Mouse (Mus musculus) embryo, embryonic 10.5 days (tissue): ENCODE data around the gene Brsk1.

Source experiments
- DNase-seq: peaks from one replicate; pipeline ENCODE4 v3.0.0-alpha.2; 2015; ENCODE audit warnings: low spot score

Gene Brsk1

DNA sequence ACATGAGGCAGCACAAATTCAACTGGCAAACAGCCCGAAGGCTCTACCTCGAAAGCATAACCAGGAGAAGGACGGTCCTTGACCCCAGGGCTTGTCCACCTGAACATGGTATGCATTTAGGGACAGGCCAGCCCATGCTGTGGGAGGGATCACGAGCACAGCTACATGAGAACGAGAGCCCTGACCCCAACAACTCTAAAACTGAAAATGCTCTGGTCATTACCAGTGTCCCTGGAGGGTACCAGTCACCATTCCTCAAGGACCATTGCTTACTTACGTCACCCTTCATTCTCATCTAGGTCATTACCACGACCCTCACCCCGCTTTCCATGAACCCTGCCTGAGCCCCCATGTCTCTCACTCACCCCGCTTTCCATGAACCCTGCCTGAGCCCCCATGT, 21.2 kb upstream of the Brsk1 start:
- no peak for DNase-seq

DNA sequence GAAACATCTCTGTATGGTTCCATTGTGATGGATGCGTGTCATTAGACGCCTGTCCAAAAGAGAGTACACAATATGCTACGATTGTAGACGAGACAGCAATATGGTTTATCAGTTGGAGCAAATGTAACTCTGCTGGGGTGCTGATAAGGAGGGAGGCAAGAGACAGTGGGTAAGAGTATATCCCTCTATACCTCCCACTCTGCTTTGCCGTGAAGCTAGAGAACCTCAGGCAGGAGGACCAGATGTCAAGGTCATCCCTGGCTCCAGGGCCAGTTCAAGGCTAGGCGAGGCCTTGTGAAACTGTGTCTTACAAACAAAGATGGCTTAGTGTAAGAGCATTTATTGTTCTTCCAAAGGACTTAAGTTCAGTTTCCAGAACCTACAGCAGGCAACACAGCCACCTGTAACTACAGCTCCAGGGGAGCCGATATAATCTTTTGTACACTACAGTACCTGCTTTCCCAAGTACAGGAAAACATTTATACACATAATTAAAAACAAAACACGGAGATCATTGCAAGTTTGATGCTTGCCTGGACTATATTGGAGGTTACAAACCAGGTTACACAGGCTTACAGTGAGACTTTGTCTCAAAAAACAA, 19.6 kb upstream of the Brsk1 start:
- no peak for DNase-seq

DNA sequence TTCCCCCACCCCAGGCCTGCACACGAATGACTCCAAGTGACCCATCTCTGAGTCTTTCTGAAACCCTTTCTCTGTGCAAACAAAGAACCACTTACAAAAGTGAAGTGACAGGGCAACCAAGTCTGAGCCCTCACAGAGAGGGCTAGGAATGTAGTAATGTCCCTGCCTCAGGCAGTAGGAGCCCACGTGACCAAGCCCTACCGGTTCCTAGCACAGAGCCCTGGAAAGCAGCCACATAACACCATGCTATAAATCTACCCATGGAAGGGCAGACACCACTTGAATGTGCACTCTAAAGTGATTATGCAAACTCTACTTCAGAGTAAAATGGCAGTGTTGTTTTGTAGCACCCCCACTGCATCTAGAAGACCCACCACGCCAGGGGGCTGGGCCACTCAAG, 18.4 kb upstream of the Brsk1 start:
- DNase-seq: peak; percentile 27

DNA sequence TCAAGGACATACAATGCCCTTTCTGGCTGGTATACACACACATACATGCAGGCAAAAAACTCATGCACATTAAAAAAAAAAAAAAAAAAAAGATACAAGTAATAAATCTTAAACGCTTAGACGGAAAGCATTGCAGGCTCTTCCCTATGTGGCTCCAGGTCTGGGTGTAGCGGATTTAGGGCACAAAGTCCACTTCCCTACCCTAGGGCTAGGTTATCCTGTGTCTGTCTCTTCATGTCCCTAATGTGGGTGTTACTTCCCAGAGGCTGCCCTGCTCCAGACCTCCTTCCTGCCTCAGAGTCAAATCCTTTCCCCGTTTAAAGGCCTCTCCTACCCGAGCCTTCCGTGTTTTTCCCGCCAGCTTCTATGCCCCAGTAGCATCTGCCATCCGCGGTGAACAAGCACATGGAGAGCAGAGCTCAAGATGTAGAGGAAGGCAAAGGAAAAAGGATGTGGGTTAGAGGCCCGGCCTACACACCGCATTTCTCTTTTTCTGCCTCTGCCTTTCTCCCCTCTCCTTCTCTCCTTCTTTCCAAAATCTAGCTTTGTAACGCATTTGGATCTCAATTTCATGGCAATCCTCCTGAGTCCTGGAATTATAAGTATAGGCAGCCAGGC, 16.2 kb upstream of the Brsk1 start:
- no peak for DNase-seq

DNA sequence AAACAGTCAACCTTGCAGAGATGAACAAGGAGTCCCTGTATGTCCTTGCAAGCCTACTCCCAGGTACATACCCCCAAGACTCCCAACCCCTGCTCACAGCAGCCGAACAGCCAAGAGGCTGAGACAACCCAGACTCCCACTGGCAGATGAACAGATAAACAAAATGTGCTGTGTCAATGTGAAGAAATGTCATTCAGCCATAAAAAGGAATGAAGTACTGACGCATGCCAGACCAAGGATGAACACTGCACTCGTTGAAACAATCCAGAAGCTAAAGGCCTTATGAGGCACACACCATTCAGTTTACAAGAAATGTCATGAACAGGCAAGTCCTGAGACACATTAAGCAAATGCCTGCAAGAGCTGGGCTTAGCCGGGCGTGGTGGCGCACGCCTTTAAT, 15.2 kb upstream of the Brsk1 start:
- no peak for DNase-seq

DNA sequence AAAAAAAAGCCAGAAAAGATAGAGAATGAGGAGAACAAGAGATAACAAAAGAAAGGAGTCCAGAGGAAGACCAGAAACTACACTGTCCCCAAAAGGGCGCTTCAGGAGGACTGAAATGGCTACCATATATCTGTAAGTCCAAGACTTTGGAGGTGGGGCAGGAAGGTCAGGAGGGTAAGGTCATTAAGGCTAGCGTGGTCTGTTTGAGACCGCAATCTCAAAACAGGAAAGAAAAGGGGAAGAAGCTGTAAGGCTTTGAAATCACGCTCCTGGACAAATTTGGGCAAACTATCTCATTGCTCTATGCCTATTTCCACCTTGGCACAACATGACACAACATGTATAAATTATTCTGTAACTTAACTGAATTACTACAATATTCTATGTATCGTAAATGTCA, 7.1 kb upstream of the Brsk1 start:
- DNase-seq: no peak

DNA sequence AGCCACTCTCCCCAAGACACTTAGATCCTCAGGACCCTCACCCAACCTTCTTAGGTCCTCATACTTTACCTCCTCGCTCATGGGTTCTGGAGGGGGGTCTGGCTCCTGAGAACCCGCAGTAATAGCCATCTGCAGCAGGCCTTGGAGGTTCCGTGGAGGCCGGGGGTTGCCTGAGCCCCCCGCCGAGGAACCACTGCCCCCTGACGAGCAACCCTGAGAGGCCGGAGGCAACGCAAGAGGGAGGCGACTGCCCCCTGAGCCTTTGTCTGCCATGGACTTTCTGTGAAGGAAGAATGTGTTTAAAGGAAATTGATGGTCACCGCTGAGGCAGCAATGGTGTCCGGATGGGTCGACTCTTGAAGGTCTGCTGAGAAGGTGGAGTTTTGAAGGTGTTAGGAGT, 6.2 kb upstream of the Brsk1 start:
- no peak for DNase-seq

DNA sequence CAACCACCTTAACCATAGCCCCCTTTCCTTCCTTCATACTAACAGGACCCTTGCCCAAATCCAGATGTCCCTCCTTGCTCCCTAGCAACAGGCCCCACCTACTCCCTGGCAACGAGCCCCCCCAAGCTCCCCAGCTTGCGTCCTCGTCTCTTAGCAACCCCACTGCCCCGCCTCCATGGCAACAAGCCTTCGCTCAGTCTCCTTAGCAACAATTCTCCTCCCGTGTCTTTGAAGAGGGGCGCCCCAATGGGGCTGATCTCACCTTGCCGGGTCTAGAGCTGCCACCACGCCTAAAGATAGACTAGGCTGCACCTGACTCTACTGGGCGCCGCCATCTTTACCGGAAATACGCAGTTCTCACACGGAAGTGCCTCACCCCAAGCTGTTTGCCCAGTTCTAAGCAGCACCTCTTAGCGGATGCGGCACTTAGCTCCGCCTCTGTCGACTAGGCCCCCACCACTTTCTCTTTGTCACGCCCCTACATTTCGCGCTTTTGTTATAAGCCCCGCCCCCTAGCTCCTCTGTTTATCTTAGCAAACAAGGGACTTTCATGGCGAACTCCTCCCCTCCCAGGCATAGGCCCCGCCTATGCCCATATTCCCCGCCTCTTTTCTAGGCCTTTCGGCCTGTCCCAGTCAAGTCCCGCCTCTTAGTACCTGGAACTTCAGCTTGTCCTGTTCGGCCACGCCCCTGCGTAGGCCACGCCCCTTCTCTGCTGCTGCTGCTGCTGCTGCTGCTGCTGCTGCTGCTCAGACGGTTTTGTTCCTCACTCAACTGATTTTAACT, 5.6 kb upstream of the Brsk1 start, which contains the start of gene Hspbp1:
Gene Hspbp1, minus strand, starts transcription at position 437 of the 786 bp plus-strand sequence.
- peak; percentile 100 for DNase-seq

DNA sequence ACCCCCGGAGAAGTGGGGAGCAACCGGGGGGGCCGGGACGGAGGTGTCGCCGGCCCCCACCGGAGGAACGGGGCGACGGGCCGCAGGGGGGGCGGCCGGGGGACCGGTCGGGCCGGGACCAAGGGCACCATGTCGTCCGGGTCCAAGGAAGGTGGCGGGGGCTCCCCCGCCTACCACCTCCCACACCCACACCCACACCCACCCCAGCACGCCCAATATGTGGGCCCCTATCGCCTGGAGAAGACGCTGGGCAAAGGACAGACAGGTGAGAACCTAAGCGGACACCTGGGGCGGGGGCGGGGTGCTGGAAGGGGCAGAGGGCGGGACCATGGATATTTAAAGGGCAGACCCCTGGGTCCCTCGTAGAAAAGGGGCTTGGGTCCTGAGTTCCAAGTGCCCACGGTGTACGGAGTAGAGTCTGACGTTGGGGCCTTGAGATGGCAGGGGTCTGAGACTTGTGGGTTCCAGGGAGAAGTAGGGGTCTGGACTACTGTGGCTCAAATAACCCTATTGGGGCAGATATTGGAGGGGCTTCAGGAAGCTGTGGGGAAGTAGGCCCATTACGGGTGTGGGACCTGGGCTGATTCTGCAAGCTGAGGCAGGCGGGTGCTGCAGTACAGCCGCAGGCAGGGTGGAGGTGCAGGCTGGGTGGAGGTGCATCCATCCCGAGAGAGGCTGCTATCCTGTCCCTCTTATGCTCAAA, 698 bp downstream of the Brsk1 start:
- peak; percentile 39 for DNase-seq

DNA sequence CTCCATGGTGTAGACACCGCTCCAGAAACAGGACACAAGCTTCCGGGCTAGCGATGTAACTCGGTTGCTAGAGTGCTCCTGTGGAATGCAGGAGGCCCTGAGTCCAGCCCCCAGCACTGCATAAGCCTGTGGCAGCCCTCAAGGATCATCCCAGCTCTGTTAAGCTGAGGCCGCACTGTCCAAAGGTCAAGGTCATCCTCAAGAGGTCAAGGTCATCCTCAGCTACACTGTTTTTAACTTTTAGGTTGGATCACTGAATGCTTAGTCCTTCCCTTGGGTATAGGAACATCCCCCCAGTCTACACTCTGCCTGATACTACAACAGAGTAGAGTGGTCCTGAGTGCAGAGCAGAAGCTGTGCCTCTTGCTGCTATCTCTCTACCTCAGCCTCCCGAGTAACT, 2.6 kb downstream of the Brsk1 start:
- no peak for DNase-seq

DNA sequence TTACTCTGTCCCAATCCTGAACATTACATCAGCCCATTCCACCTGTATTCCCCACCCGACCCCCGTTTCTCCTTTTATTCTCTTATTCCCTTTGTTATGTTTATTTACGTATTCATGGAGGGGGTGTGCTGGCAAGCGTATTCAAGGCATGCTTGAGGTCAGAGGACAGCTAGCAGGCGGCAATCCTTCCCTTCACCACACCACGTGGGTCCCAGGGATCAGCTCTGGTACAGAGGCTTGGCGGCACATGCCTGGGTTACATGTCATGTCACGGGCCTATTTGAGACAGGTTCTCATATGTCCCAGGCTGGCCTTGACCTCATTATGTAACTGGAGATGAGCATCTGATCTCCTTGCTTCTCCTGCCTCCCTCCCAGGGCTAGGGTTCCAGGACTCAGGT, 11.9 kb downstream of the Brsk1 start:
- no peak for DNase-seq

DNA sequence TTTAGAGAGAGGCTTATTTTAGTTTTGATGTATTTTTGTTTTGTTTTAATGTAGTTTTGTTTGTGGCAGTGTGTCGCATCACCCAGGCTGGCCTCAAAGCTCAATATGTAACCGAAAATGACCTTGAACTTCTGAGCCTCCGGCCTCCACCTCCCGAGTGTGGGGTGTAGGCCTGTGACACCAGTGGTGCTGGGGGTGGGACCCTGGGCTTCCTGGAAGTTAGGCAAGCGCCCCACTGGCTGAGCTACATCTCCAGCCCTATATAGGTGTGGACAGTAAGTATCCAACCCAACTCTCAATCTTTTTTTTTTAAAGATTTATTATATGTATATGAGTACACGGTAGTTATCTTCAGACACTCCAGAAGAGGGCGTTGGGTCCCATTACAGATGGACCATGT, 12.8 kb downstream of the Brsk1 start:
- no peak for DNase-seq

DNA sequence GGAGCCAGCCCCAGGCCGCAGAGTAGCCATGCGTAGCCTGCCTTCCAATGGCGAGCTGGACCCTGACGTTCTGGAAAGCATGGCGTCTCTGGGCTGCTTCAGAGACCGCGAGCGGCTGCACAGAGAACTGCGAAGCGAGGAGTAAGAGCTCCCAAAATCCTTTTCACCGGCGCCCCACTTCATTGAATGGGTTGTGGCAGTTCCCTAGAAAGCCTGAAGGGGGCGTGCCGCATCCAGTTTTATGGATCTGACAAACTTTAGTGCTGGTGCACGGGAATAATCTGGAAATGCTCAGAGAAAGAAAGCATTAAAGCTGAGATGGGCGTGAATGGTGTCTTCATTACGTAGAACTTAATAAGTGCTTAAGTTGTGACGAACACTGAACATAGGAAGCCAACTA, 14.7 kb downstream of the Brsk1 start:
- DNase-seq: peak; percentile 69

DNA sequence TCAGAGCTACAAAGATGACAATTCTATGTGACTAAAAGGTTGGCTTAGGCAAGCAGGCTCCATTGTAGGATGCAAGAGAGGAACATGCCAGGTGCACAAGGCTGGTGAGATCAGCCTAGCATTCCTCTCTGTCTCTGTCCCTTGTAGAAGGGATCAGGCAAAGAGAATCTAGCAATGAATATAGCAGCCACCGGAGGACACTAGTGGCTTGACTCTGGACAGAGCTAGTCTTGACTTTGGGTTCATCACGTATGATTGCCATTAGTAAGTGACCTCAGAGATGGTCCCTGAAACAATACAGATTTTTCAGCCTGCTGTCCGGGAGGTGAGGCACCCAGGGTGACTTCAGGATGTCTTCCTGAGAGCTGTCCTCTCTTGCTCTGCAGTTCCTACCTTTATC, 22.2 kb downstream of the Brsk1 start:
- no peak for DNase-seq

DNA sequence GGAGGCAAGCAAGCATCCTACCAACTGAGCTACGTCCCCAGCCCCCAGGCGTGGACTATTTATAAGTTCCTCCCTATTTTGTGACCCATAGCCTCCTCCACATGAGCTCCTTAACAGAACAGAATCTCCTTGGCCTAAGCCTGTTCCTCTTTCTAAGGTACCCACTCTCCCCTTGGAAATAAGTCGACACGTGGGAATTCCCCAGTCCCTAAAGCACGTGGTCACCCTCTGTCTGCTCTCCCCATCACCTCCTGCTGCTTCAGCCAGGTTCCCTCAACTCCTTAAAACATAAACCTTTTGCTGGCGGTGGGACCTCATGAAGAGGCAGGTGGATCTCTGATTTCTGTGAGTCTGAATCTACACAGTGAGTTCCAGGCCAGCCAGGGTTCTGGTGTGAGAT, 26.6 kb downstream of the Brsk1 start:
- no peak for DNase-seq

DNA sequence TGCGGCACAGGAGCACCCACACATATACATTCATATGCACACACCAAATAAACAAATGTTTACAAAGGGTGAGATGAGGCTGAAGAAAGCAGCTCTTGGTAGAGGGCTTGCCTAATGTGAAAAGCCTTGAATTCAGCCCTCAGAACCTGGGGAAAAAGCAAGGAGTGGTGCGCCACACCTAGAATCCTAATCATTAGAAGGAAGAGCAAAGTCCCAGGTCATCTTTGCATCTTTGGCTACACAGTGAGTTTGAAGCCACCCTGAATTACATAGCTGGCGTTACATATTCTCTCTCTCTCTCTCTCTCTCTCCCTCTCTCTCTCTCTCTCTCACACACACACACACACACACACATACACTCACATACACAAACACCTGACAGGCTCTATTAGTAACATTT, 28.9 kb downstream of the Brsk1 start:
- no peak for DNase-seq

DNA sequence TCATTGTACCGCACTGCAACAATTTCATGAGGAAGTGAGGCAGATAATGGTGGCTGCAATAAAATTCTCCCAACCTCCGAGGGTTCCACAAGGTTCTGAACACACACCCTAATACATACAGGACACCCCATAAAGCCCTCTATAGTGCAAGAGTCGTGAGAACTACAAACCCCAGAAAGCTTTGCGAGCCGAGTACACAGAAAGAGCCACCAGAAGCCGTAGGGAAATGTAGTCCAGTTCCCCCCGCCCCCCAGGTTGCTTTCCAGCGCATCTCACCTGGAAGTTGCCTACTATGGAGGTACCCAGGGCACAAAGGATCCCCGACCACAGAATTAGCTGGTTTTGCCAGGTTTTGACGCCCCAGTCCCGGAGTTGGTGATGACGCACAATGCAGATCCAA, 33.1 kb downstream of the Brsk1 start:
- peak; percentile 56 for DNase-seq

DNA sequence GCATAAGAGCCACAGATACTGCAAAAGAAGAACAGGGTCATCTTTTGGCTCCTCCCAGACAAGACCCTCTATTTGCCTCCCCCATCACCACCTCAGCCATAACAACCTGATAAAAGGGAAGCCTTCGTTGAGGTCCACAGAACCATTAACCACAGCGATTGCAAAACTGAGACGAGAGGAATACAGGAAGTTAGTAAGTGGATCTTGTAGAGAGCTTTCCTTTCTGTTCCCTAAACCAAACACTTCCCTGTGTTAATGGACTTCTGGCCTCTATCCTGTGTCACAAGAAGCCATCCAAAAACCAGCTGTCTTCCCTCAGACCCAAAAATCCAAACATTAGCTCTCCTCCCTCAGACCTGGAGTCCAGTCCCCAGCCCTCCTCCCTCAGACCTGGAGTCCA, 34.0 kb downstream of the Brsk1 start:
- no peak for DNase-seq

DNA sequence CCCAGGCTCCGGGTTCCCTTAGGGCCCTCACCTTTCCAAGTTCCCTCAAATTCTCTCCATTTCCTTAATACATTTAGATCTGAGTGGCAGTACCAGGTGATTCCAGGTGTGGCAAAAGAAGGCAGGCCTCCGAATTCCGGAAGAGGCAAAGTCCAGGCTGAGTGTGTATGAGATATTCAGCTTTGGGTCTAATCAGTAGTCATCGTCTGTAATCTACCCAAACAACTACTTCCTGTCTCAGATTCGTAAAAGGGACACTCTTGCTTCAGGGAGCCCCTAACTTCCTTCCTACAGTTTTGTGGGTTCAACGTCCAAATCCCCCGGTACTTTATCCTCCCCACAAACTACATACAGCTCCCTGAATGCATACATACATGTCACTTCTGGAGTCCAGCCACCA, 34.8 kb downstream of the Brsk1 start, which contains the start of gene Tmem150b:
Gene Tmem150b, minus strand, starts transcription at position 81 of the 400 bp plus-strand sequence.
- no peak for DNase-seq

DNA sequence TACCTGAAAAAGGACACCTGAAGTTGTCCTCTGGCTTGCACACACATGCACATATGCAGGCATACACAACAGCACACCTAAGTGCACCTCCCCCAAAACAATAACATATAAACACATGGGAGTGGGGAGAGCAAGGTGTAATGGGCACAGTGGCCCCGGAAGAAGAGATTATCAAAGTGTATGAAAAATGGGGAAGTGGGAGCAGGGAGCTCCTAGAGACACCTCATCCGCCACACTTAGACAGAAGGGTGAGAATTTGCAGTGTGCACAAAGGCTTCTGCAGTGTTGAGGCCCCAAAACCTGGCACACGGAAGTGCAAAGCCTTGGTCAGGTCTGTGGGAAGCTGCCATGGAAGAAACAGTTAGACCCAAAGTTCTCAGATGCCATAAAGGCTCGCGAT, 40.7 kb downstream of the Brsk1 start:
- DNase-seq: no peak

DNA sequence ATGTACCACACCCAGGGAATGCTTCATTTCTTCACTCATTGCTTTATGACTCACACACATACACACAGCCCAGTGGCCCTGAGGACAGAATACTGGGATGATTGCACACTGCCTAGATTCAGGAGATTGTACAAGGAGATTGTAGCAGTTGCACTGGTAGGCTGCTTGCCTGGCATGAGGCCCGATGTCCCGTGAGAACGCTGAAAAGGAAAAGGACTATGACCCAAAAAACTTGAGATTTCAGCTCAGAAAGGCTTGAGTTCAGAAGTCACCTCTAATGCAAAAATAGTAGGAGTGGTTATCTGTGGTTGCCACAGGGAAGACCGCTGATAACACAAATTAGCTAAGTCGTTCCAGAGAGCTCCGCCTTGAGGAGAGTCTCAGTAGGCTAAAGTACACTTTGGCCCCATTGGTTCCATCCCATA, 42.6 kb downstream of the Brsk1 start:
- DNase-seq: no peak

DNA sequence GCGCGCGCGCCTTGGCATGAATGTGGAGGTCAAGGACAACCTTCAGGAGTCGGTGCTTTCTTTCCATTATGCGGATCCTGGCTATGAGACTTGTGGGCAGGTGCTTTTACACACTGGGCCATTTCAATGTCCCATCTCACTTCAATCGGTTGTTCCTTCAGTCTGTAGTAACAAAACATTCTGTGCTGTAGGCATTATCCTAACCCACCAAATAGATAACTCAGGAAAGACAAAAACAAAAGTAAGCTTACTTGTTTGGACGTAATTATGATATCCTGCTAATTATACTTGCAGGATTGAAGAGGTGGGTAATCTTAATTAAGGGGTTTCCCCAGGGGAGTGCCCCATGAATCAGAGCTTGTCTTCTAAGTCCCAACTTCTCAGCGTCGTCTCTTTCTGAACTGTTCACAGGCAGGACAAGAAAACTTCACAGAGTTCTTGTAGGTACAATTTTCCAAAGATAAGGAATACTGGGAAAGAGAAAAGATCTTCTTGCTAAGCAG, 48.7 kb downstream of the Brsk1 start:
- no peak for DNase-seq
